Mouse (Mus musculus): Measurements from ENCODE around the gene Zbtb9. TPM values are rescaled to one million over a fixed set of nuclear protein-coding genes. Genes with fewer than 3 reads are reported as not detected.

Zbtb9 gene
- polyA plus RNA-seq, 1 experiment from 2014 or later: 10.5 TPM

GRCm38 (mm10) chr17:26936921-26937695 is 35.9 kb upstream of the Zbtb9 start:
- Histone ChIP-seq H3K9ac (ENCODE audit: low read depth, low read length) (peak overlapping the region; percentile 7; the same call in 1 of the 2 replicates), H3K4me1 (replicated peaks; ENCODE audit: control insufficient read depth, insufficient read depth, low read length) (peaks cover 13% of the 10 kb centered on the region), H3K27me3 (ENCODE audit: control insufficient read depth, insufficient read depth, low read length) (no peaks in the 10 kb centered on the region), H3K9me3 (ENCODE audit: control insufficient read depth, low read length) (no peaks in the 10 kb centered on the region), H3K27ac (ENCODE audit: low read depth, low read length) (no peak overlapping the region), H3K4me3 (ENCODE audit: low read depth, low read length) (no peak overlapping the region), H3K36me3 (ENCODE audit: control insufficient read depth, insufficient read depth, low read length) (peaks cover 3% of the 10 kb centered on the region; the same call in 1 of the 2 replicates), H3K4me2 (replicated peaks; ENCODE audit: low read depth, low read length) (0 out of 2 replicates have a peak overlapping the region, but pooled peaks have one; percentile 3)
- DNase-seq (ENCODE audit: low spot score): no peak
- 87% methylated on average over 14 of the region's 15 CpGs for WGBS
- no peak for ATAC-seq (ENCODE audit: low FRiP score)

- ATAC-seq (ENCODE audit: low FRiP score) (no peak), DNase-seq (ENCODE audit: low spot score) (no peak)
- peaks cover 3% of the 10 kb centered on the region; the same call in 1 of the 2 replicates for H3K36me3 ChIP-seq (ENCODE audit: control insufficient read depth, insufficient read depth, low read length)
- H3K4me1 ChIP-seq (replicated peaks; ENCODE audit: control insufficient read depth, insufficient read depth, low read length): peaks cover 13% of the 10 kb centered on the region
- peak overlapping the region; percentile 57 for H3K4me3 ChIP-seq (ENCODE audit: low read depth, low read length)
- H3K27ac ChIP-seq (ENCODE audit: low read depth, low read length): no peak overlapping the region
- peak overlapping the region; percentile 93 for H3K4me2 ChIP-seq (replicated peaks; ENCODE audit: low read depth, low read length)
- 61% methylated on average over 16 of the region's 16 CpGs for WGBS
- no peaks in the 10 kb centered on the region for H3K27me3 ChIP-seq (ENCODE audit: control insufficient read depth, insufficient read depth, low read length)
- H3K9ac ChIP-seq (ENCODE audit: low read depth, low read length): peak overlapping the region; percentile 38; the same call in 1 of the 2 replicates
- no peaks in the 10 kb centered on the region for H3K9me3 ChIP-seq (ENCODE audit: control insufficient read depth, low read length)
These were observed 34.9 kb upstream of the Zbtb9 start for GRCm38 (mm10) chr17:26937883-26938695.

- peak overlapping the region; percentile 38 for H3K9ac ChIP-seq (ENCODE audit: low read depth, low read length)
- H3K4me1 ChIP-seq (replicated peaks; ENCODE audit: control insufficient read depth, insufficient read depth, low read length): peaks cover 13% of the 10 kb centered on the region
- DNase-seq (ENCODE audit: low spot score) (peak; percentile 11), ATAC-seq (ENCODE audit: low FRiP score) (peak; percentile 4; the same call in 1 of the 2 replicates)
- peak overlapping the region; percentile 93 for H3K4me2 ChIP-seq (replicated peaks; ENCODE audit: low read depth, low read length)
- H3K27me3 ChIP-seq (ENCODE audit: control insufficient read depth, insufficient read depth, low read length): no peaks in the 10 kb centered on the region
- 0% methylated on average over 22 of the region's 22 CpGs for WGBS
- H3K4me3 ChIP-seq (ENCODE audit: low read depth, low read length): peak overlapping the region; percentile 57
- peaks cover 3% of the 10 kb centered on the region; the same call in 1 of the 2 replicates for H3K36me3 ChIP-seq (ENCODE audit: control insufficient read depth, insufficient read depth, low read length)
- peak overlapping the region; percentile 40 for H3K27ac ChIP-seq (ENCODE audit: low read depth, low read length)
- H3K9me3 ChIP-seq (ENCODE audit: control insufficient read depth, low read length): no peaks in the 10 kb centered on the region
These were observed 34.2 kb upstream of the Zbtb9 start for GRCm38 (mm10) chr17:26938731-26939130.

- peaks cover 13% of the 10 kb centered on the region for H3K4me1 ChIP-seq (replicated peaks; ENCODE audit: control insufficient read depth, insufficient read depth, low read length)
- peak within 1 kb of the TSS; percentile 61 for H3K9ac ChIP-seq (ENCODE audit: low read depth, low read length)
- ATAC-seq (ENCODE audit: low FRiP score) (peak; percentile 93), DNase-seq (ENCODE audit: low spot score) (peak; percentile 100)
- WGBS: under 1% methylated on average over 70 of the region's 70 CpGs
- H3K27me3 ChIP-seq (ENCODE audit: control insufficient read depth, insufficient read depth, low read length): no peaks in the 10 kb centered on the region
- peak within 1 kb of the TSS; percentile 57 for H3K4me3 ChIP-seq (ENCODE audit: low read depth, low read length)
- peak within 1 kb of the TSS; percentile 93 for H3K4me2 ChIP-seq (replicated peaks; ENCODE audit: low read depth, low read length)
- peak within 1 kb of the TSS; percentile 86 for H3K27ac ChIP-seq (ENCODE audit: low read depth, low read length)
- peaks cover 3% of the 10 kb centered on the region; the same call in 1 of the 2 replicates for H3K36me3 ChIP-seq (ENCODE audit: control insufficient read depth, insufficient read depth, low read length)
- H3K9me3 ChIP-seq (ENCODE audit: control insufficient read depth, low read length): no peaks in the 10 kb centered on the region
These were observed 33.6 kb upstream of the Zbtb9 start, which contains the start of gene Cuta for GRCm38 (mm10) chr17:26939178-26939972. Gene Cuta, minus strand, starts transcription at chr17:26939569.

- Histone ChIP-seq H3K36me3 (ENCODE audit: control insufficient read depth, insufficient read depth, low read length) (no peaks in the 10 kb centered on the region), H3K4me1 (replicated peaks; ENCODE audit: control insufficient read depth, insufficient read depth, low read length) (peaks cover 13% of the 10 kb centered on the region), H3K9me3 (ENCODE audit: control insufficient read depth, low read length) (no peaks in the 10 kb centered on the region), H3K27ac (ENCODE audit: low read depth, low read length) (peak overlapping the region; percentile 86), H3K9ac (ENCODE audit: low read depth, low read length) (peak overlapping the region; percentile 61), H3K4me2 (replicated peaks; ENCODE audit: low read depth, low read length) (peak overlapping the region; percentile 93), H3K4me3 (ENCODE audit: low read depth, low read length) (peak overlapping the region; percentile 57), H3K27me3 (ENCODE audit: control insufficient read depth, insufficient read depth, low read length) (no peaks in the 10 kb centered on the region)
- WGBS: 0% methylated on average over 3 of the region's 3 CpGs
- ATAC-seq (ENCODE audit: low FRiP score) (0 out of 2 replicates have a peak, but pooled peaks have one; percentile 2), DNase-seq (ENCODE audit: low spot score) (no peak)
These were observed 33.0 kb upstream of the Zbtb9 start for GRCm38 (mm10) chr17:26939973-26940300.

- Histone ChIP-seq H3K4me2 (replicated peaks; ENCODE audit: low read depth, low read length) (peak within 1 kb of the TSS; percentile 93), H3K27ac (ENCODE audit: low read depth, low read length) (peak within 1 kb of the TSS; percentile 89), H3K36me3 (ENCODE audit: control insufficient read depth, insufficient read depth, low read length) (no peaks in the 10 kb centered on the region), H3K9ac (ENCODE audit: low read depth, low read length) (peak within 1 kb of the TSS; percentile 67), H3K27me3 (ENCODE audit: control insufficient read depth, insufficient read depth, low read length) (no peaks in the 10 kb centered on the region), H3K4me3 (ENCODE audit: low read depth, low read length) (peak within 1 kb of the TSS; percentile 57), H3K4me1 (replicated peaks; ENCODE audit: control insufficient read depth, insufficient read depth, low read length) (peaks cover 18% of the 10 kb centered on the region), H3K9me3 (ENCODE audit: control insufficient read depth, low read length) (no peaks in the 10 kb centered on the region)
- 3% methylated on average over 17 of the region's 24 CpGs for WGBS
- DNase-seq (ENCODE audit: low spot score) (peak; percentile 54), ATAC-seq (ENCODE audit: low FRiP score) (no peak)
These were observed 31.8 kb upstream of the Zbtb9 start, which contains the start of gene Syngap1 for GRCm38 (mm10) chr17:26941031-26941789. Gene Syngap1, plus strand, starts transcription at chr17:26941253.

GRCm38 (mm10) chr17:26941841-26942570 is 31.0 kb upstream of the Zbtb9 start:
- Histone ChIP-seq H3K9ac (ENCODE audit: low read depth, low read length) (peak overlapping the region; percentile 67), H3K9me3 (ENCODE audit: control insufficient read depth, low read length) (no peaks in the 10 kb centered on the region), H3K27me3 (ENCODE audit: control insufficient read depth, insufficient read depth, low read length) (no peaks in the 10 kb centered on the region), H3K27ac (ENCODE audit: low read depth, low read length) (peak overlapping the region; percentile 89), H3K4me1 (replicated peaks; ENCODE audit: control insufficient read depth, insufficient read depth, low read length) (peaks cover 20% of the 10 kb centered on the region), H3K4me2 (replicated peaks; ENCODE audit: low read depth, low read length) (peak overlapping the region; percentile 69), H3K4me3 (ENCODE audit: low read depth, low read length) (peak overlapping the region; percentile 54), H3K36me3 (ENCODE audit: control insufficient read depth, insufficient read depth, low read length) (no peaks in the 10 kb centered on the region)
- ATAC-seq (ENCODE audit: low FRiP score): no peak
- DNase-seq (ENCODE audit: low spot score): no peak
- 16% methylated on average over 4 of the region's 4 CpGs for WGBS
